Mouse (Mus musculus) layer of hippocampus, postnatal 25 days (tissue): Measurements from ENCODE around the gene Aar2. TPM values are rescaled to one million over a fixed set of nuclear protein-coding genes. Genes with fewer than 3 reads are reported as not detected.

Experiments
- DNase-seq, 2 experiments: peaks; one replicate each; pipeline ENCODE4 v3.0.0; 2022; ENCODE audit warnings: mixed read lengths in 2 of 2, low spot score in 1 of 2; ENCODE audit errors: extremely low spot score in 1 of 2
- total RNA-seq, 2 experiments: library from RNA; stranded (reverse); gene quantifications; 2 replicates each; pipeline ENCODE4 v1.2.3; 2021

The Aar2 gene
- total RNA-seq, 2 experiments from 2014 or later = 29.8 to 37.8 TPM

DNA sequence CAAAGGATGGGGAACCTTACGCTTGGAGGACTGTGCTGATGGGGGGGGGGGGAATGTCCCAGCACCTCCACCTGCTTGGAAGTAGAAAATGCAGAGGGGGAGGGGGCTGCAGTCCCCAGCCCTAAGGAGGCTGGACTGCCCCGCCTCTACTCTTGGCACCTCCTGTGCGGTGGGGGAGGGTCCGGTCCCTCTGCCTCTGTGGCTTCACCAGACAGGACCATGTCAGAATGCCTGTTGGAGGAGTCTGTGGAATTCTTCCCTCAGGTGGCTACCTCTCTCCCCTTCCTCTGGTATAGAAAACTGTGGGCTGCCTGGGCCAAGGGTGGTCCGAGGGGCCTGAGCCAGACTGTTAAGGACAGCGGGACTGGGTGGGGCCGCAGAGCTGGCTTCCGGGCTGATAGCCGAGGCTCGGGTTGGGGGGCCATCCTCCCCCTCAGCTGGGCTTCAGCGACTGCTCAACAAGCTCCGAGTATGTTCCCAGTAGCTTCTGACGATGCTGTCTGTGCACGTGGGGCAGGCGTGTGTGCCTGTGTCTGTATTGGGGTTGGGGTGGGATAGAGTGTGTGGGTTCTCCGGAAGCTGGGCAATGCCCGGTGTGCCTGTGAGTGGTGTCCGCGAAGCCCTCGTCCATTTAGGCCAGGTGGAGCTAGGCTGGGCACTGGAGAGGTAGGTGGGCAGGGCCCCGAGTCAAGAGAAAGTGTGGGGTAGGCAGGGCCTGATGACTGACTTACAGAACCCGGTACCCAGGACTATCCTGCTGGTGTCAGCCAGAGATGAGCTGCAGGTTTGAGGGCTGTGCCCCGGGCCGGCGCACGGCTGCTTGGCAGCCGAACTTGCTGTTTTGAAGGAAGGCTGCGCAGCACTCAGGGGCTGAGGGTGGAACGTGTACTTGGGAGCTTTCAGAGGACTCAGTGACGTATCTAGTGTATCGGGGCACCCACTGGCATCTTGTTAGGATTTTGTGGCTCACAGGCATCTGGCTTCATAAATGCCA is 67.6 kb downstream of the Aar2 start:
- DNase-seq = no peak

DNA sequence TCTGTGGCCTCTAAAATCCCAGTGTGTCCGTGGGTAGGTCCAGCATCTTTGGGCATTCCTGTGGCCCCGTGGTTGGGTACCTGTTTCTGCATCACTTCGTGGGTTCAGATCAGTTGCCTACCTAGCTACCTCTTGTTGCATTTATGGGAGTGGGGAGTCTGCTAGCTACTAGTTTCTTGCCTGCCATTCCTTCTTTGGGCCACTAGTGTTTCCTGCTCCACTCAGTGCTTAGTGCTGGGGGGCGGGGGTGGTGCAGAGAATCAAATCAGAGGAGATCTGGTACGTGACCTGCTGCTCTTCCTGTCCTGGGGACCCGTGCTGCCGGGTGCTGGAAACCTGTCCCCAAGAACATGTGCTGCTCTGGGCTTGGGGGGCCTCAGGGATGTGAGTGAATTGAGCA is 69.1 kb downstream of the Aar2 start:
- no peak for DNase-seq

DNA sequence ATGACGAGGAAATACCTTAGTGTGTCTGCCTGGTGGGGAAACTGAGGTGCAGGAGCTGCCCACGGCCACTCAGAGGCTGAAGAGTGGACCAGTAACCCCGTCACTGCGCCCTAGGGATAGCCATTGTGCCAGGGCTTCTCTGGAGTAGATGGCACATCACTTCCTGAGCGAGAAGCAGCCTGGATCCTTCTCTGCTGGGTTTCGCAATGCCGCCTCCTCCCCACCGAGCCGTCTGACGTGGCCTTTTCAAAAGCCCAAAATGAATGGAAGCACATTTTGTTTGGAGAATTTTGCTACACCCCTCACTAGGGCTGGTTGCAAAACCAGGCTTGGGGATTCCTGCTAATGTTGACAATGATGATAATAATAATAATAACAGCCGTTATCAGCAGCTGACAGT is 70.2 kb downstream of the Aar2 start:
- DNase-seq = peak; percentile 42 to 51

Other genes starting within 250 kb of the Aar2 start
- gene Cnbd2, start 235.3 kb upstream of the Aar2 start, total RNA-seq = 1 to 10 TPM; 4.3 to 4.6 TPM
- gene Scand1, start 234.9 kb upstream of the Aar2 start, total RNA-seq = 100 to 1,000 TPM in 1 of 2 experiments, 10 to 100 TPM in 1; 99.6 to 114 TPM
- 100 to 1,000 TPM; 310 to 347 TPM for gene Epb41l1, start 126.7 kb upstream of the Aar2 start, total RNA-seq
- gene Dlgap4, start 66.1 kb downstream of the Aar2 start, total RNA-seq = 100 to 1,000 TPM; 180 to 211 TPM
- 10 to 100 TPM; 14.3 to 18.8 TPM for gene Myl9, start 227.8 kb downstream of the Aar2 start, total RNA-seq